Mouse (Mus musculus) stomach, embryonic 16.5 days (tissue): Measurements from ENCODE around the gene Idh3a. TPM values are rescaled to one million over a fixed set of nuclear protein-coding genes. Genes with fewer than 3 reads are reported as not detected.

Experiments used
- ATAC-seq: fragments of 200-750 bp; cut with Nextera tagmentation; 2 replicates; pipeline ENCODE4 v1.8.0; 2017; ENCODE audit warnings: moderate number of reproducible peaks, moderate TSS enrichment; ENCODE audit not compliant: insufficient read depth, low FRiP score
- H3K27ac ChIP-seq: fragments of 300-500 bp; sonication (generic); 2 replicates; pipeline ENCODE4 v1.5.1; 2014; ENCODE audit warnings: low read length
- H3K27me3 ChIP-seq: fragments of 300-500 bp; sonication (generic); 2 replicates; pipeline ENCODE4 v1.6.1; 2014; ENCODE audit warnings: low read length, control low read depth, mixed read lengths; ENCODE audit not compliant: control insufficient read depth, insufficient read depth
- H3K36me3 ChIP-seq: fragments of 300-500 bp; sonication (generic); 2 replicates; pipeline ENCODE4 v1.6.1; 2014; ENCODE audit warnings: low read length; ENCODE audit not compliant: control insufficient read depth, insufficient read depth
- H3K4me1 ChIP-seq: fragments of 300-500 bp; sonication (generic); 2 replicates; pipeline ENCODE4 v1.6.1; 2014; ENCODE audit warnings: low read length, control low read depth, mixed read lengths; ENCODE audit not compliant: control insufficient read depth, insufficient read depth
- H3K4me2 ChIP-seq: fragments of 300-500 bp; sonication (generic); 2 replicates; pipeline ENCODE4 v1.6.1; 2014; ENCODE audit warnings: low read depth, low read length, mixed read lengths
- H3K4me3 ChIP-seq: fragments of 300-500 bp; sonication (generic); replicated peaks from 2 replicates; pipeline ENCODE4 v1.5.1; 2014; ENCODE audit warnings: mild to moderate bottlenecking, low read length
- H3K9ac ChIP-seq: fragments of 300-500 bp; sonication (generic); 2 replicates; pipeline ENCODE4 v1.6.1; 2014; ENCODE audit warnings: low read length
- H3K9me3 ChIP-seq: fragments of 300-500 bp; sonication (generic); replicated peaks from 2 replicates; pipeline ENCODE4 v1.6.1; 2016; ENCODE audit warnings: low read length, control low read depth; ENCODE audit not compliant: control insufficient read depth
- WGBS: fragments of 180-500 bp; shearing (Covaris S2); extraction: QIAGEN DNeasy Blood & Tissue Kit; methylation state at CpG from one replicate; pipeline ENCODE4 v1.1.7; 2014; 5-methylcytosine and 5-hydroxymethylcytosine counted together
- polyA plus RNA-seq: library from polyadenylated mRNA; unstranded; fragments of >200 nt; fragmentation: Nextera tagmentation; extraction: Ambion mirVana; gene quantifications from 2 replicates; pipeline ENCODE4 v1.2.1, GENCODE M21; 2015

Gene Idh3a
- polyA plus RNA-seq, 1 experiment from 2014 or later, result 146 TPM

GRCm38 (mm10) chr9:54649360-54649759, 63.2 kb downstream of the Idh3a start:
- Histone ChIP-seq H3K27ac (no peak overlapping the region), H3K4me2 (no peak overlapping the region), H3K4me3 (no peak overlapping the region), H3K9me3 (no peaks in the 10 kb centered on the region), H3K9ac (no peak overlapping the region), H3K27me3 (no peaks in the 10 kb centered on the region), H3K4me1 (no peaks in the 10 kb centered on the region), H3K36me3 (no peaks in the 10 kb centered on the region)
- WGBS, result 77% methylated on average over 1 of the region's 1 CpGs
- no peak for ATAC-seq

- H3K4me3 ChIP-seq, result no peak overlapping the region
- H3K27ac ChIP-seq, result no peak overlapping the region
- H3K9ac ChIP-seq, result no peak overlapping the region
- WGBS, result 80% methylated on average over 2 of the region's 2 CpGs
- no peak overlapping the region for H3K4me2 ChIP-seq
- H3K36me3 ChIP-seq, result no peaks in the 10 kb centered on the region
- H3K9me3 ChIP-seq, result no peaks in the 10 kb centered on the region
- no peaks in the 10 kb centered on the region for H3K4me1 ChIP-seq
- H3K27me3 ChIP-seq, result no peaks in the 10 kb centered on the region; the same call in 1 of the 2 replicates
- no peak for ATAC-seq
These were observed 66.6 kb downstream of the Idh3a start for GRCm38 (mm10) chr9:54652778-54653177.

Other genes with a start within 250 kb of the Idh3a start
- 3.6 and 4.0 TPM in 2 replicates for gene Dmxl2, start 84.7 kb upstream of the Idh3a start, polyA plus RNA-seq
- not detected in 2 replicates for gene Sh2d7, start 47.4 kb upstream of the Idh3a start, polyA plus RNA-seq
- 7.5 and 8.5 TPM in 2 replicates for gene Cib2, start 26.1 kb upstream of the Idh3a start, polyA plus RNA-seq
- gene Acsbg1, start 75.5 kb downstream of the Idh3a start, polyA plus RNA-seq, result 11.4 and 20.9 TPM in 2 replicates
- gene Dnaja4, start 112.5 kb downstream of the Idh3a start, polyA plus RNA-seq, result 6.2 and 6.5 TPM in 2 replicates
- 148 and 151 TPM in 2 replicates for gene Wdr61, start 148.2 kb downstream of the Idh3a start, polyA plus RNA-seq
- gene Crabp1, start 178.4 kb downstream of the Idh3a start, polyA plus RNA-seq, result 34.3 and 43.5 TPM in 2 replicates